Mouse (Mus musculus) hindbrain, postnatal 0 days (tissue): ENCODE measurements around the gene Tcp11. TPM values are rescaled to one million over a fixed set of nuclear protein-coding genes. Genes with fewer than 3 reads are reported as not detected.
A peak's percentile ranks its signal among the peaks of the same experiment; 100 is the strongest.

ENCODE experiments used
- ATAC-seq: fragments of 200-750 bp; cut with Nextera tagmentation; 2 replicates; pipeline ENCODE4 v1.8.0; 2017; ENCODE audit warnings: mild to moderate bottlenecking, moderate TSS enrichment, moderate library complexity
- DNase-seq: peaks from one replicate; pipeline ENCODE4 v3.0.0-alpha.2; 2015; ENCODE audit warnings: low spot score
- H3K27ac ChIP-seq: fragments of 300-500 bp; sonication (generic); 2 replicates; pipeline ENCODE4 v1.5.1; 2014; ENCODE audit warnings: mild to moderate bottlenecking
- H3K27me3 ChIP-seq: fragments of 300-500 bp; sonication (generic); 2 replicates; pipeline ENCODE4 v1.6.1; 2014; ENCODE audit warnings: low read length, mixed read lengths; ENCODE audit not compliant: insufficient read depth
- H3K36me3 ChIP-seq: fragments of 300-500 bp; sonication (generic); 2 replicates; pipeline ENCODE4 v1.6.1; 2014; ENCODE audit warnings: low read length, mixed read lengths; ENCODE audit not compliant: insufficient read depth
- H3K4me1 ChIP-seq: fragments of 300-500 bp; sonication (generic); 2 replicates; pipeline ENCODE4 v1.6.1; 2014; ENCODE audit warnings: antibody characterized with exemption, low read length, mixed read lengths; ENCODE audit not compliant: insufficient read depth
- H3K4me2 ChIP-seq: fragments of 300-500 bp; sonication (generic); 2 replicates; pipeline ENCODE4 v1.6.1; 2014; ENCODE audit warnings: low read depth, mild to moderate bottlenecking, low read length, moderate library complexity, mixed read lengths
- H3K4me3 ChIP-seq: fragments of 300-500 bp; sonication (generic); 2 replicates; pipeline ENCODE4 v1.5.1; 2014; ENCODE audit warnings: low read length
- H3K9ac ChIP-seq: fragments of 300-500 bp; sonication (generic); replicated peaks from 2 replicates; pipeline ENCODE4 v1.6.1; 2014; ENCODE audit warnings: mild to moderate bottlenecking, low read length, moderate library complexity, mixed read lengths
- H3K9me3 ChIP-seq: fragments of 300-500 bp; sonication (generic); 2 replicates; pipeline ENCODE4 v1.6.1; 2016; ENCODE audit warnings: low read length, mixed read lengths
- CTCF ChIP-seq: IDR thresholded peaks from 2 replicates; pipeline ENCODE4 v1.5.1; 2016; ENCODE audit warnings: antibody characterized with exemption, control low read depth, low read depth
- WGBS: fragments of 180-500 bp; shearing (Covaris S2); extraction: QIAGEN DNeasy Blood & Tissue Kit; methylation state at CpG from one replicate; pipeline ENCODE4 v1.1.7; 2014; 5-methylcytosine and 5-hydroxymethylcytosine counted together
- polyA plus RNA-seq: library from polyadenylated mRNA; unstranded; fragments of >200 nt; fragmentation: Nextera tagmentation; extraction: Ambion mirVana; gene quantifications from 2 replicates; pipeline ENCODE4 v1.2.1, GENCODE M21; 2015
- total RNA-seq: library from RNA; depleted of rRNA; stranded (reverse); fragments of >200 nt; gene quantifications from 2 replicates; pipeline ENCODE4 v1.2.3, GENCODE M21; 2014

Tcp11 gene
- total and polyA plus RNA-seq, 2 experiments from 2014 or later: 1.9 to 3.6 TPM

- Histone ChIP-seq H3K4me2 (no peak overlapping the region), H3K36me3 (no peaks in the 10 kb centered on the region), H3K27me3 (no peaks in the 10 kb centered on the region), H3K4me1 (no peaks in the 10 kb centered on the region), H3K27ac (no peak overlapping the region), H3K9me3 (no peaks in the 10 kb centered on the region), H3K9ac (no peak overlapping the region), H3K4me3 (no peak overlapping the region)
- no peak for DNase-seq
- TF ChIP-seq CTCF: no peak
- WGBS: 34% methylated on average over 19 of the region's 19 CpGs
- ATAC-seq: no peak; the same call in 1 of the 2 replicates
These were observed 37.2 kb upstream of the Tcp11 start for GRCm38 (mm10) chr17:28117451-28118209.

DNA sequence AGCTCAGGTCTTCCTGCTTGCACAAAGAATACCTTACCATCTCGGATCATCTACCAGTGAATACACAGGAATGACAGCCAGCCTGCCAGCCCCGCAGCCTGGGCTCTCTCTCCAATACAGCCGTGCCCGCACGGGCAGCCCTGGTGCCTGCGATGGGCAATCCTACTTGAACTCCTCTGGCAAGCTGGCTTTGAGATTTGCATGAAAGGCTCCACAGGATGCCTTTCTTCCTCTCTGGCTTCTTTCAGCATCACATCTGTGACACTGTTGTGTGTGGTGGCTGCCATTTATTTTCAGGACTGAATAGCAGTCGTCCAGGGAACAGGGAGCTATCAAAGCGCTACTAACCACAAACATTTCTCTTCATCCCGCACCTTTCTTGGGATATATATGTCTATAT lies 35.9 kb upstream of the Tcp11 start:
- H3K36me3 ChIP-seq: no peaks in the 10 kb centered on the region

DNA sequence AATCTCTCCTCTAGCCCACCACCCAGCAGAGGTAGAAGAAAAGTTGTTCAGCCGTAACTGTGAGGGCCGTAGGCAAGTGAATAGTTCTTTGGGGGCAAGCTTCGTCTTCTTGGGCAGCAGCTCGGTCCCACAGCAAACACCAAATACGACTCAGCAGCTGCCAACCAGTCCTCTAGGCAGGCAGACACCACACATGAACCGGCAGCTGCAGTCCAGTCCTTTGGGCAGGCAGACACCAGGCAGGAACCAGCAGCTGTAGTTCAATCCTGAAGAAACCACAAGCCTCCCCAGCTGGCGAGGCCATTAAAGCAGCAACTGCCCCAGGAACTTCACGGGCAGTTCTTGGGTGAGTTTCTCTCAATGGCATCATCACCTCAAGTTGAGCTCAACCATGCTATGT lies 31.8 kb upstream of the Tcp11 start:
- no peak for TF ChIP-seq CTCF

More for the DNA sequence above, 35.9 kb upstream of the Tcp11 start:
- H3K9ac ChIP-seq: no peak overlapping the region
- no peaks in the 10 kb centered on the region for H3K4me1 ChIP-seq
- H3K27ac ChIP-seq: no peak overlapping the region
- H3K27me3 ChIP-seq: no peaks in the 10 kb centered on the region
- no peak overlapping the region for H3K4me3 ChIP-seq
- peak; percentile 47; the same call in 1 of the 2 replicates for ATAC-seq
- H3K9me3 ChIP-seq: no peaks in the 10 kb centered on the region
- DNase-seq: peak; percentile 46
- no peak for TF ChIP-seq CTCF
- H3K4me2 ChIP-seq: no peak overlapping the region
- 14% methylated on average over 9 of the region's 9 CpGs for WGBS

GRCm38 (mm10) chr17:28107275-28107674 lies 26.8 kb upstream of the Tcp11 start:
- no peak for DNase-seq
- no peak overlapping the region for H3K4me3 ChIP-seq
- H3K4me1 ChIP-seq: no peaks in the 10 kb centered on the region
- no peak overlapping the region for H3K9ac ChIP-seq
- 4% methylated on average over 14 of the region's 14 CpGs for WGBS
- no peak overlapping the region for H3K4me2 ChIP-seq
- no peaks in the 10 kb centered on the region for H3K27me3 ChIP-seq
- no peak for ATAC-seq
- no peaks in the 10 kb centered on the region for H3K9me3 ChIP-seq
- TF ChIP-seq CTCF: no peak
- no peaks in the 10 kb centered on the region for H3K36me3 ChIP-seq
- no peak overlapping the region for H3K27ac ChIP-seq

More for the DNA sequence above, 31.8 kb upstream of the Tcp11 start:
- Histone ChIP-seq H3K36me3 (no peaks in the 10 kb centered on the region), H3K4me1 (no peaks in the 10 kb centered on the region), H3K9ac (no peak overlapping the region), H3K27me3 (no peaks in the 10 kb centered on the region), H3K9me3 (no peaks in the 10 kb centered on the region), H3K4me3 (no peak overlapping the region), H3K4me2 (no peak overlapping the region), H3K27ac (no peak overlapping the region)
- 90% methylated on average over 8 of the region's 8 CpGs for WGBS
- ATAC-seq (no peak), DNase-seq (no peak)

DNA sequence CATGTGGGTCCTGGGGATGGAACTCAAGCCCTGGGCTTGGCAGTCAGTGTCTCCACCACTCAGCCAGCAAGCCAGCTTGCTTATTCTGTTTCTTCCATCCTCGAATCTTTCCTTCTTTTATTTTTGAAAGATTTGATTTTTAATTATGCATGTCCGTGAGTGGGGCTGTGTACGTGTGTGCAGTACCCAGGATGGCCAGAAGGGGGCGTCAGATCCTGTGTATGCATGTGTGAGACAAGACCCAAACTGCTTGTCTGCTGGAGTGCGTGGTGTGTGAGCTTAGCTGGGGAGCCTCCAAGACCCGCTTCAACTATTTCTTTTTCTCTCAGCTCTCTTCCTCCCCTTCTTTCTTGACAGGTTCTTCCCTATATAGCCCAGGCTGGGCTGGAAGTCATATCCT lies 25.9 kb upstream of the Tcp11 start:
- Histone ChIP-seq H3K4me2 (no peak overlapping the region), H3K27me3 (no peaks in the 10 kb centered on the region), H3K9ac (no peak overlapping the region), H3K4me3 (no peak overlapping the region), H3K36me3 (no peaks in the 10 kb centered on the region), H3K27ac (no peak overlapping the region), H3K9me3 (no peaks in the 10 kb centered on the region), H3K4me1 (no peaks in the 10 kb centered on the region)
- TF ChIP-seq CTCF: peak; percentile 66
- DNase-seq (no peak), ATAC-seq (no peak)
- WGBS: 75% methylated on average over 6 of the region's 6 CpGs

DNA sequence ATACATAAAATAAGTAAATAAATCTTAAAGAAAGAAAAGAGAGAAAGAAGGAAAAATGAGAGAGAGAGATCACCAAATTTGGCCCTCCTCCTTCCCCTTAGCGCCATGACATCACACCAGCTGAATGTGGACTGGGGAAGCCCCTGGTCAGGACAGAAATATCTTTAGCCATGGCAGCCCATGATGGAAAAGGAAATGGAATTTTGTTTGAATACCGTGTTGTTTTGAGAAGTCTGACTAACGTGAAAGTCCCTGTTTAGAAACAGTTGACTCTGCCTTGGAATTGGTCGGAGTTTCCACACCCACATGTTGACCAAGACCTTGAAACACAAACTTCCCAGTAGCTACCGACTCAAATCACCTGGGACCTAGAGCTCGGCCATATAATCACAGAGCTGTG lies 24.0 kb upstream of the Tcp11 start:
- no peaks in the 10 kb centered on the region for H3K9me3 ChIP-seq
- H3K4me2 ChIP-seq: no peak overlapping the region
- no peak overlapping the region for H3K4me3 ChIP-seq
- no peaks in the 10 kb centered on the region for H3K27me3 ChIP-seq
- ATAC-seq (no peak), DNase-seq (no peak)
- no peak for TF ChIP-seq CTCF
- H3K36me3 ChIP-seq: no peaks in the 10 kb centered on the region
- H3K4me1 ChIP-seq: no peaks in the 10 kb centered on the region
- H3K27ac ChIP-seq: no peak overlapping the region
- WGBS: 85% methylated on average over 6 of the region's 6 CpGs
- no peak overlapping the region for H3K9ac ChIP-seq

DNA sequence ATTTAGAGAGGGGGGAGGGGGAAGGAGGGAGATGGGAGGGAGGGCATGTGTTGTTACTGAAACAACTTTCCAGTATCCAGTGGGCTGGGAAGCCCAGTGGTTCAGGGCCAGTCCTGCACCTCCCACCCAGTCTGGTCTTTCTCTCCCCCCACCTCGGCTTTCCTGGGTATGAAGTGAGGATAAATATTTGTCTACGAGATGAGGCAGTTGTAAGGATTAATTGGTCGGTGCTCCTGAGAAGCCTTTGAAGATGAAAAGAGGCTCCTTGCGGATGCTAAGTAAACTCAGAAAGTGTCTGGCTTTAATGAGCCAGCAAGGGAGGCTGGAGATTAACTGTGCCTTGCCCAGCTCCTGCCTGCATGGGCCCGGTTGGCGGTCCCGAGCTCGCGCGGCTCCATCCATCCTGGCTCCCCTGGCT lies 21.5 kb upstream of the Tcp11 start:
- Histone ChIP-seq H3K4me1 (no peaks in the 10 kb centered on the region), H3K36me3 (no peaks in the 10 kb centered on the region), H3K4me2 (no peak overlapping the region), H3K27ac (no peak overlapping the region), H3K9me3 (no peaks in the 10 kb centered on the region), H3K9ac (no peak overlapping the region), H3K4me3 (no peak overlapping the region), H3K27me3 (no peaks in the 10 kb centered on the region)
- no peak for DNase-seq
- WGBS: 37% methylated on average over 10 of the region's 10 CpGs
- TF ChIP-seq CTCF: no peak
- no peak for ATAC-seq
